Mouse (Mus musculus) urinary bladder, postnatal 10 days (tissue): Measurements from ENCODE around the gene Pfdn6.
"Not testable (repeated sequence)": the region's sequence is repeated elsewhere in the genome, so short reads cannot be mapped to it uniquely, and the experiment has no call there.

Source experiments
- DNase-seq: peaks from one replicate; pipeline ENCODE4 v3.0.0; 2022; ENCODE audit warnings: low spot score

Pfdn6 gene

GRCm38 (mm10) chr17:33955555-33956214 is 15.5 kb upstream of the Pfdn6 start, which contains the start of the genes Vps52 and Rps18:
Vps52 (plus strand) TSS chr17:33955812.
Rps18 (minus strand) TSS chr17:33956001.
- peak; percentile 65 for DNase-seq

DNA sequence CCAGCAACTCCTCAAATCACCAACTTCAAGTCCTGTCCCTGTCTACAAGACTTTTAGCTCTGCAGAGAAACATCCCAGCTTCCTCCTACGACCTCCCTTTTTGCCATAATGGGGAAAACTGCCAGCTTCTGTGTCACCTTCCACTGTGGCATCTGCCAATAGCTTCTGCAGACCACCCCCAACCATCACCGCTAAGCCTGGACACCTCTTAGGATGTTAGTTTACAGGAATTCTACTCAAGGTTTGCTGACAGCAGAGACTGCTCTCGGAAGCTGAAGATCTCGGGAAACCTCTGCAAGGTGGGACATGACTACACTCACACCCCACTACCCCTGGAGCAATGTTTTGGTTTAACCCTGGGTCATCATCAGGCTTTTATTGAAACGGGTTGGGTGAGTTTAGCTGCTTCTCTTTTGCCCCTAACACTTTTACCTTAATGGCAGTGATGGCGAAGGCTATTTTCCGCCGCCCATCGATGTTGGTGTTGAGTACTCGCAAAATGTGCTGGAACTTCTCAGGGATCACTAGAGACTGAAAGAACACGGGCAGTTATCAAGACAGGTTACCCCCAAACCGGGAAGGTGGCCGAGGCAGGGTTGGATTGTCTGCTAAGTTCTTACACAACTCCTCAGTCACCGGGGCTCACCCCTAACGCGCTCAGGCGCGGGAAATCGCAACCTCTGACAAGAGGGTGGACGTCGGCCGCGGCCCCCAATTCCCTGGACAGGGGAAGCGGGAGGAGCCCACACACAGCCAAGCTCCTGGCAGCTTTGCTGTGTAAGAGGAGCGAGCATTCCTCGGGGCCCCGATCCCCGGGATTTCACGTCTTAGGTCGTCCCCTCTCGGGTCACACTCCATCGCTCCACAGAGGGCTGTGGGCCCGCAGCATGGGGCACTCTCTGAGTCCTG is 14.8 kb upstream of the Pfdn6 start:
- no peak for DNase-seq

DNA sequence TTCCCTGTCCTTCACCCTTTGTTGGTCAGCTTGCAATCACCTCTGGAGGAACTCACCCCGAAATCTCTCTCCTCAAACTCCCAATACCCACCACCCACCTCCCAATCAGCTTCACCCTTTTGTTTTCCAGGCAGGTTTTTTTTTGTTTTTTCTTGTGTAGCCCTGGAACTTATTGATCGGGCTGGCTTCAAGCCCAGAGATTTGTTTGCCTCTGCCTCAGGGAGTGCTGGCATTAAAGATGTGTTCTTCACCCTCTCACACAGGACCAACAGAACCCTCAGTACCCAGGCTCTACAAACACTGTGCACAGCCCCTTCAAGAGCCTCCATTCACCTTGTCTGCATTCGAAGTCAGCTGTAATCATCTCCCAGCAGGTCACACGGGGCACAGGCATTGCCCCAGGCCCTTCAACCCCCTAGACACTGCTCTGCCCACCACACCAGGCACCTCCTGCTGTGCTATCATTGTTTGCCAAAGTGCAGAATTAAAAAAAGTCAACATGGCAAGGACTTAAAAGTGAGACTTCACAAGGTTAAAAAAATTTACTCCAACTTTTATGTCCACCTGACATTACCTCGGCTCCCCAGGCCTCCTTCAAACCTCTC is 13.9 kb upstream of the Pfdn6 start:
- DNase-seq, result no peak

GRCm38 (mm10) chr17:33953310-33953709 is 13.2 kb upstream of the Pfdn6 start:
- no peak for DNase-seq

GRCm38 (mm10) chr17:33952879-33953278 is 12.7 kb upstream of the Pfdn6 start:
- no peak for DNase-seq

- DNase-seq, result not testable (repeated sequence)
Observed at GRCm38 (mm10) chr17:33952015-33952414, 11.9 kb upstream of the Pfdn6 start.

GRCm38 (mm10) chr17:33951021-33951946 is 11.1 kb upstream of the Pfdn6 start, which contains the start of gene B3galt4:
B3galt4 (minus strand) TSS chr17:33951488.
- no peak for DNase-seq

DNA sequence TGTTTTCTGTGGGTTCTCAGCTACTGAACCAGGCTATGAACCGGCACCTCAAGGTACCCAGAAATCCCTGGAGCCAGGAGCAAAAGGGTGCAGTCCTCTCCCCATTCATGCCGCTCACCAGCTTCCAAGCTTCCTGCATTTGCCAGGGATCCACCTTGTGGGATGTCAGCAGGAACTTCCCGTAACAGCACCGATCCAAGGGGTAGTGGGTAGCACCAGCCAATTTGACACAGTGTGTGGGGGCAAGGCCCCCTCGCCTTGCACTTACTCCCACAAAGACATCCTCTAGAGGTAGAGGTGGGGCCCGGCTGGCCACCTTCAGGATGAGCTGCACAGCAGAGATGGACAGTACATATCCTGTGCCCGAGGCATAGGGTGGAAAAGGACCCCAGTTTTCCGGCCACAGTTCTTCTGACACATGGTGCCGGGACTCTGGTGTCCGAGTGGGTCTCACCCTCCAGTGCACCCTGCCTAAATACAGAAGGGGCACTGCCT is 10.0 kb upstream of the Pfdn6 start:
- no peak for DNase-seq

DNA sequence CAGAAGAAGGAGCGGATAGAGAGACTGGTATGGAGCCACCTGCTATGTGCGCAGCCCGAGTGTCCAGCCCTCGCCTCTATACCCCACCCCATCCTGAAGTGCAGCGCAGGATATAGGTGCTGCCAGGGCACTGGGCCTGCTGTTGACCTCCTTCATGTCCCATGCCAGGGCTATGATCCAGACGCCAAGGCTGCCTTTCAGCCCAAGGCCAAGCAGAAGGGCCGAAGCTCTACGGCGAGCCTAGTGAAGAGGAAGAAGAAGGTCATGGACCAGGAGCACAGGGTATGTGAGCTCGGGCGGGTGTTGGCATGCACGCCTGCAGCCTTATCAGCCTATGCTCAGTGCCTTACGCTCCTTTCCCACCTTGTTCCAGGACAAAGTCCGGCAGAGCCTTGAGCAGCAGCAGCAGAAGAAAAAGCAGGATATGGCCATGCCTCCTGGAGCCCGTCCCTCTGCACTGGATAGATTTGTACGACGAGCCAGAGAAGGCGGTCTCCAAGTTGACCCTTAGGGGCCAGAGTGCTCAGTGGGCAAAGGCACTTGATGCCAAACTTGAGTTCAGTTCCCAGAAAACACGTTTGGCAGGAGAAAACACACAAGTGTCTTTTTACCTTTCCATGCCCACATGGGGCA is 8.9 kb upstream of the Pfdn6 start:
- DNase-seq, result no peak

DNA sequence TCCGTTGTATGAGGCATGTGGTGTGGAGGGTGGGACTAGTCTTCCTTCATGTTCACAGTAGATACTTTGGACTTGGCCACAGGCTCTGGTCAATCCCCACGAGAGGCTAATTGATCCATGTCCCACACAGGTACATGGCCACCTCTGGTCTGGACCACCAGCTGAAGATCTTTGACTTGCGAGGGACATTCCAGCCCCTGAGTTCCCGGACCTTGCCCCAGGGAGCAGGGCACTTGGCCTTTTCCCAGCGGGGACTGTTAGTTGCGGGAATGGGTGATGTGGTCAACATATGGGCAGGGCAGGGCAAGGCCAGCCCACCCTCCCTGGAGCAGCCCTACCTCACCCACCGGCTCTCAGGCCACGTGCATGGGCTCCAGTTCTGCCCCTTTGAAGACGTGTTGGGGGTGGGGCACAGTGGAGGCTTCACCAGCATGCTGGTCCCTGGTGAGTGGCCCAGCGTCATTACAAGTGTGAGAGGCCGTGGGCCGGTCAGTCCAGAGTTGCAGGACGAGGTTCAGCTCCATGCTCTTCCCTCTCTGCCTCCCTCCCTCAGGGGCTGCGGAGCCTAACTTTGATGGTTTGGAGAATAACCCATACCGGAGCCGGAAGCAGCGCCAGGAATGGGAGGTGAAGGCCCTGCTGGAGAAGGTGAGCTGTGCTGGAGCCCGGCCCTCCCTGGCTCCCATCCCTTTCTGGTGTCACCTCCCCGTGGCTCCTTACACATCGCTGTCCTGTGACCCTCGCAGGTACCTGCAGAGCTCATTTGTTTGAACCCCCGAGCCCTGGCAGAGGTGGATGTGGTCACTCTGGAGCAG is 8.2 kb upstream of the Pfdn6 start:
- DNase-seq, result no peak

- DNase-seq, result no peak
Observed at GRCm38 (mm10) chr17:33947430-33948089, 7.4 kb upstream of the Pfdn6 start.

- DNase-seq, result no peak
Observed at GRCm38 (mm10) chr17:33943454-33943853, 3.3 kb upstream of the Pfdn6 start.

DNA sequence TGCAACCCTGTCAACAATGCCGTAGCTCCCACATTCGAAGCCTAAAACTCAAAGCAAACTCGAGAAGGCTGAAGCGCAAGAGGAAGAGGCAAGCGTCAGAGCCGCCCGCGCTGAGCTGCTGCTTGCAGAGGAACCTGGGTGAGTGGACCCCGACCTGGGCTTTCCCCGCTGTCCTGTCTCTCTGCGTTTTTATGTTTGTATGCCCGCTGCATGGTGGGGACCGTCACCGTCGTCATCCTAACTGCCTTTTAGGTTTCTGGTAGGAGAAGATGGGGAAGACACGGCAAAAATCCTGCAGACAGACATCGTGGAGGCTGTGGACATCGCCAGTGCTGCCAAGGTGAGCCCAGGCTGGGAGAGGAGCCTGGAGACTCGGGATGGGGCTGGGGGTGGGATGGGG is 1.2 kb upstream of the Pfdn6 start:
- no peak for DNase-seq

DNA sequence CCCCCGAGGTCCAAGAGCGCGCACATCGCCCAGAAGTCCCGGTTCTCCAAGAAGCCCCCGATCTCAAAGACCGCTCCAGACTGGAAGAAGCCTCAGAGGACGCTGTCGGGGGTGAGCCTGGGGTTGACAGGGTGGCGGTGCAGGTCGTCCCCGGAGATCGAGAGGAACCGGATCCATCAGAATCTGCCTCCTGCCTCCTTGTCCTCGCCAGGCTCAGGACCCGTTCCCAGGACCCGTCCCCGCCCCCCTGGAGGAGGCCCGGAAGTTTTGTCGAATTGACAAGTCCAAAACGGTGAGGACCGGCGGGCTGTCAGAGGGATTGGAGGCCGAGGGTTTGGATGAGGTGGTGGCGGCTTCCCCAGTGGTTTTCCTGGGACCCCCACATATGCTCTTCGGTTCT is 838 bp upstream of the Pfdn6 start:
- no peak for DNase-seq

DNA sequence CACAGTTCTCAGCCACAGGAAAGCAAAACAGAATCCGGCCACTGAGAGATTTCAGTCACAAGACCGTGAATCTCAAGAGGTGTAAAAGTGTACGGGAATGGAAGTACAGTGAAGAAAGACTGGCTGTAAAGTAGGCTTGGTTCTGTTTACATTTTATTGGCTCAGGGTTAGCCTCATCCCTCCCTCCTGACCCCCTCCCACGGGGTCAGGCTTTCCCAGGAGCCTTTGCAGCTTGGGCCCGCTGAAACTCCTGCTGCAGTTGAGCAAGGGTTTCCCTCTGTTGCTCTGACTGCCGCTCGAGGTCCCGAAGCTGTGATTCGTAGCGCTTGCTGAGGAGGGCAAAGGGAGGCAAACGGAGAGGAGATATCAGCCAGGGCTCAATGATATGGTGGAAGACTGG is 1.4 kb downstream of the Pfdn6 start:
- no peak for DNase-seq

DNA sequence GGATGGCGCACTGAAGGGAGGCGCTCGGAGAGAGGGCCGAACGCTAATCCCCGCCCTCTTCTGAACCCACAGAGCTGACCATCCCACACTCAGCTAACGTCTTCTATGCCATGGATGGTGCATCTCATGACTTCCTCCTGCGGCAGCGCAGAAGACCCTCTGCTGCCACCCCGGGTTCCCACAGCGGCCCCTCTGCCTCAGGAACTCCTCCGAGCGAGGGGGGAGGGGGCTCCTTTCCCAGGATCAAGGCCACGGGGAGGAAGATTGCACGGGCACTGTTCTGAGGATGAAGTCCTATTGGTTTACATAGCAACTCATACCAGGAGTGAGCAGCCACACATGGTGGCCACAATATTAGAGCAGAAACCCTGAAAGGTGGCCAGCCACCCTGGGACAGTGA is 3.1 kb downstream of the Pfdn6 start:
- no peak for DNase-seq

DNA sequence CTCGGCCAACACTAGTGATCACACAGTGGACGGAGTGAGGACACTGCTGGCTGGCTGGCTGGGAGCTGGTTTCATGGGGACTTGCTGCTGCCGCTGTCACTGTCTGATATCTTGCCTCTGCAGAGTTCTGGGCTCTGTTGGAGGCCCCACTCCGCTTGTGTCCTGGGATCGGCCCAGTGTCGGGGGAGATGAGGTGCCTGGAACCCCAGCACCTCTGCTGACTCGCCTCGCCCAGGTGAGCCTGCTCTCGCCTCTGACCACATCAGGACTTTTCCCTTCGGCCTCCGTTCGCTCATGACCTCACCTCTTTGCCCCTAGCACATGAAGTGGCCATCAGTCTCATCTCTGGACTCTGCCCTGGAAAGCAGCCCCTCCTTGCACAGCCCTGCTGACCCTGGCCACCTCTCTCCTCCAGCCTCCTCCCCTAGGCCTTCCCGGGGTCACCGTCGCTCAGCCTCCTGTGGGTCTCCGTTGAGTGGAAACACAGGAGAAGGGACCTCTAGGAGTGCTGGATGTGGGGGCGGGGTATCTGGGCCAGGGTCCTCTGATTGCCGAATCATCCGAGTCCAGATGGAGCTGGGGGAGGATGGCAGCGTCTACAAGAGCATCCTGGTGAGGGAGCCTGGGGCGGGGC is 4.6 kb downstream of the Pfdn6 start:
- no peak for DNase-seq

DNA sequence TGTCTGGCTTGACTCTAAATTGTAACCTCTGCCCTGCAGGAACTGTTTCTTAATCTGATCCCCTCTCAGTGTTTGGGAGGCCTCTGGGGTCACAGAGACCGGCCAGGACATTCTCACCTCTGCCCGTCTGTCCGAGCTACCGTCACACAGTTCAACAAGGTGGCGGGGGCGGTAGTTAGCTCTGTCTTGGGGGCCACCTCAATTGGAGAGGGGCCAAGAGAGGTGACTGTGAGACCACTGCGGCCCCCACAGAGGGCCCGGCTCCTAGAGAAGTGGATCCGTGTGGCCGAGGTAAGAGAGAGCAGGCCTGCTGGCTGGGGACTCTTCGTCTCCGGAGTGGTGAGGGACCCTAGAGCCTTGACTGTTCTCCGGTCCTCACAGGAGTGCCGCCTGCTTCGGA is 7.2 kb downstream of the Pfdn6 start:
- no peak for DNase-seq

GRCm38 (mm10) chr17:33932448-33932847 is 7.7 kb downstream of the Pfdn6 start:
- no peak for DNase-seq
